Mouse (Mus musculus) liver, embryonic 14.5 days (tissue): ENCODE results near the gene Srpk2. TPM values are rescaled to one million over a fixed set of nuclear protein-coding genes. Genes with fewer than 3 reads are reported as not detected.
"Not testable (repeated sequence)": the region's sequence is repeated elsewhere in the genome, so short reads cannot be mapped to it uniquely, and the experiment has no call there.

Source experiments
- ATAC-seq: fragments of 200-750 bp; cut with Nextera tagmentation; 2 replicates; pipeline ENCODE4 v1.8.0; 2017; ENCODE audit warnings: moderate number of reproducible peaks, mild to moderate bottlenecking, moderate library complexity; ENCODE audit not compliant: insufficient read depth
- DNase-seq, 3 experiments: peaks; one replicate each; pipeline ENCODE4 v3.0.0-alpha.2; 2012 to 2013; ENCODE audit warnings: low read depth in 3 of 3, low spot score in 3 of 3
- H3K27ac ChIP-seq: fragments of 300-500 bp; sonication (generic); 2 replicates; pipeline ENCODE4 v1.5.1; 2014; ENCODE audit warnings: moderate library complexity, mild to moderate bottlenecking, control low read depth, inconsistent platforms
- H3K27me3 ChIP-seq: fragments of 300-500 bp; sonication (generic); 2 replicates; pipeline ENCODE4 v1.6.1; 2014; ENCODE audit warnings: mild to moderate bottlenecking, low read length, moderate library complexity; ENCODE audit not compliant: control insufficient read depth, insufficient read depth
- H3K36me3 ChIP-seq: fragments of 300-500 bp; sonication (generic); replicated peaks from 2 replicates; pipeline ENCODE4 v1.6.1; 2014; ENCODE audit warnings: low read depth; ENCODE audit not compliant: control insufficient read depth, insufficient read depth
- H3K4me1 ChIP-seq, 2 experiments: fragments of 200-500 bp in 1 of 2; fragments of 300-500 bp in 1 of 2; sonication (generic) in 1 of 2; replicated peaks; 2 replicates each; pipeline ENCODE4 v1.6.1; 2012 to 2014; ENCODE audit warnings: antibody characterized with exemption in 1 of 2, inconsistent platforms in 1 of 2, low read length in 1 of 2; ENCODE audit not compliant: control insufficient read depth in 2 of 2, insufficient read depth in 2 of 2
- H3K4me2 ChIP-seq: fragments of 300-500 bp; sonication (generic); 2 replicates; pipeline ENCODE4 v1.6.1; 2014; ENCODE audit warnings: low read depth, mild to moderate bottlenecking, control low read depth, moderate library complexity
- H3K4me3 ChIP-seq, 2 experiments: fragments of 200-500 bp in 1 of 2; fragments of 300-500 bp in 1 of 2; sonication (generic) in 1 of 2; 2 replicates each; pipeline ENCODE4 v1.5.1; 2012 to 2014; ENCODE audit warnings: low read depth in 2 of 2, low read length in 2 of 2, mild to moderate bottlenecking in 2 of 2, control low read depth in 1 of 2, inconsistent platforms in 1 of 2, moderate library complexity in 1 of 2; ENCODE audit not compliant: insufficient read depth in 1 of 2
- H3K9ac ChIP-seq: fragments of 300-500 bp; sonication (generic); replicated peaks from 2 replicates; pipeline ENCODE4 v1.6.1; 2014; ENCODE audit warnings: mild to moderate bottlenecking, control low read depth, moderate library complexity
- H3K9me3 ChIP-seq: fragments of 300-500 bp; sonication (generic); 2 replicates; pipeline ENCODE4 v1.6.1; 2016; ENCODE audit warnings: low read length, mixed read lengths; ENCODE audit not compliant: control insufficient read depth
- CTCF ChIP-seq: IDR thresholded peaks from 2 replicates; pipeline ENCODE4 v1.5.1; 2016; ENCODE audit warnings: antibody characterized with exemption, low read depth, control low read depth
- EP300 ChIP-seq: IDR thresholded peaks from 2 replicates; pipeline ENCODE4 v1.6.1; 2016; ENCODE audit warnings: antibody characterized with exemption, low read depth
- WGBS: fragments of 180-500 bp; shearing (Covaris S2); extraction: QIAGEN DNeasy Blood & Tissue Kit; methylation state at CpG from one replicate; pipeline ENCODE4 v1.1.7; 2014; ENCODE audit not compliant: insufficient replicate concordance; 5-methylcytosine and 5-hydroxymethylcytosine counted together
- polyA plus RNA-seq, 2 experiments: library from polyadenylated mRNA; depleted of rRNA in 1 of 2; stranded (reverse) in 1 of 2; unstranded in 1 of 2; fragments of >200 nt; fragmentation: Nextera tagmentation in 1 of 2; extraction: Ambion mirVana in 1 of 2; gene quantifications; 2 replicates each; pipeline versions ENCODE4 v1.2.1 to v1.2.3; 2012 to 2014

Gene Srpk2
- polyA plus RNA-seq, 2 experiments: 3.2 to 5.4 TPM

DNA sequence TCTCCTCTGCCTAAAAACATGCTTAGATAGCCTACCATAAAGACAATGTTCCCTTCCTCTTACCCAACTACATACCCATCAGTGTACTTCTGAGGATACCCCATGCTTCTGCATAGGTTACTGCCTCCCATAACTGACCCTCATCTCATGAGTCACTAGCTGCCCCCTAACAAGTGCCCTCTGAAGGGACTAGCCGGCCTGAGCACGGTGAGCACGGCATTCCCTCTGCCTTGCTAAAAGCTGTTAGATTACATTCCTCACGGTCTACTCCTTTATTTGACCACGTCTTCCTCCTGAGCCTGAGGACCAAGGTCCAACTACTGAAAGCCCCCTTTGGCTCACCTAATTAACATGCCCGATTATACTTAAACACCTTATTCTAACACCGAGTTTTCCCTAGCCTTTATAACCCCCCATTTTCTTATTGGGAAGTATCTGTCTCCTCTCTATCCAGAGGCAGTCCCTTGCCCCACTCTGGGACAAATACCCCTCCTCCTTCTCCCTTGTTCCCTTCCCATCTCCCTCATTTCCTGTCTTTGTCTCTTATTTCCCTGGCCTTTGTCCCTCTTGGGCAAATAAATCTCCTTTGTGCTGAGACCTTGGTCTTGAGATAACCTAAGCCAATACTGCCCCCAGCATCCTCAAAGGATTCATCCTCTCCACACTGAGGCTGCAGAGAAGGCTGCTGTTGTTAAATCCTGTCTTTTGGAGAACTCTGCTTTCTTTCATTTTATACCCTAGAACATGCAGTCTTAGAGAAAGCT is 128.2 kb downstream of the Srpk2 start:
- Histone ChIP-seq H3K27ac (no peak overlapping the region), H3K4me2 (no peak overlapping the region), H3K4me3 (no peak overlapping the region), H3K9me3 (no peaks in the 10 kb centered on the region), H3K9ac (no peak overlapping the region), H3K4me1 (peaks cover 3 to 12% of the 10 kb centered on the region in 2 experiments; a peak in 3 of 4 replicates), H3K36me3 (no peaks in the 10 kb centered on the region), H3K27me3 (no peaks in the 10 kb centered on the region)
- no peak for TF ChIP-seq EP300
- no peak for ATAC-seq
- WGBS: 69% methylated on average over 7 of the region's 7 CpGs
- no peak for DNase-seq

- peak in 1 of 3 experiments; percentile 31 for DNase-seq
- not testable (repeated sequence) for H3K36me3 ChIP-seq, H3K27me3 ChIP-seq, H3K9me3 ChIP-seq, H3K4me3 ChIP-seq, H3K9ac ChIP-seq
- peak; percentile 83 for ATAC-seq
- H3K4me2 ChIP-seq: peak overlapping the region; percentile 36
- TF ChIP-seq EP300: peak; percentile 56
- H3K27ac ChIP-seq: peak overlapping the region; percentile 35; the same call in 1 of the 2 replicates
- H3K4me1 ChIP-seq: peaks cover 3 to 12% of the 10 kb centered on the region in 2 experiments; a peak in 3 of 4 replicates
- 34% methylated on average over 3 of the region's 3 CpGs for WGBS
These were observed 131.1 kb downstream of the Srpk2 start for GRCm38 (mm10) chr5:23553338-23553737.

GRCm38 (mm10) chr5:23551687-23552086 is 132.7 kb downstream of the Srpk2 start:
- H3K9ac ChIP-seq: no peak overlapping the region
- no peaks in the 10 kb centered on the region for H3K9me3 ChIP-seq
- no peak for DNase-seq
- no peak for TF ChIP-seq EP300
- no peak for TF ChIP-seq CTCF
- no peak for ATAC-seq
- no peak overlapping the region for H3K4me3 ChIP-seq
- 61% methylated on average over 5 of the region's 5 CpGs for WGBS
- H3K27ac ChIP-seq: no peak overlapping the region
- peaks cover 3 to 12% of the 10 kb centered on the region in 2 experiments; a peak in 3 of 4 replicates for H3K4me1 ChIP-seq
- no peak overlapping the region for H3K4me2 ChIP-seq
- H3K36me3 ChIP-seq: no peaks in the 10 kb centered on the region
- H3K27me3 ChIP-seq: no peaks in the 10 kb centered on the region

DNA sequence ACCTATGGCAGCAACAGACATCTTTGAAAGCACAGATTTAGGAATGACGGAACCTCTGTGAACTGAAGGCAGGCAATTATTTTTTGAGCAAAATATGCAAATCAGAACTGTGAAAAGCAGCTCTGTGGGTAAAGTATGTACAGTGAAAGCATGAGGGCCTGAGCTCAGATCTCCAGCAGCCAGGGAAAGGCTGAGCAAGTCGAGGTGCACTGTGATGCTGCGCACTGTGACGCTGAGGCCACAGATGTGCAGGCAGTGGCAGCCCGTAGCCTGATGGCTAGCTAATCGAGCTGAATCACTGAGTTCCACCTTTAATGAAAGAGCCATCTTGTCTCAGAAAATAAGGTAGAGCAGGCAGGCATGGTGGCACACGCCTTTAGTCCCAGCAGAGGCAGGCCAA is 148.7 kb downstream of the Srpk2 start:
- H3K9me3 ChIP-seq: no peaks in the 10 kb centered on the region
- no peak overlapping the region for H3K9ac ChIP-seq
- ATAC-seq (no peak), DNase-seq (no peak)
- H3K27ac ChIP-seq: no peak overlapping the region
- H3K36me3 ChIP-seq: no peaks in the 10 kb centered on the region
- H3K4me3 ChIP-seq: no peak overlapping the region
- H3K27me3 ChIP-seq: no peaks in the 10 kb centered on the region
- TF ChIP-seq EP300 (no peak), CTCF (no peak)
- WGBS: 74% methylated on average over 7 of the region's 7 CpGs
- no peaks in the 10 kb centered on the region for H3K4me1 ChIP-seq
- H3K4me2 ChIP-seq: no peak overlapping the region

GRCm38 (mm10) chr5:23531541-23532096 is 152.8 kb downstream of the Srpk2 start:
- Histone ChIP-seq H3K36me3 (no peaks in the 10 kb centered on the region), H3K4me1 (no peaks in the 10 kb centered on the region), H3K4me3 (no peak overlapping the region), H3K27me3 (no peaks in the 10 kb centered on the region), H3K9me3 (no peaks in the 10 kb centered on the region), H3K27ac (no peak overlapping the region), H3K4me2 (no peak overlapping the region), H3K9ac (no peak overlapping the region)
- ATAC-seq: no peak
- DNase-seq: no peak
- 74% methylated on average over 7 of the region's 7 CpGs for WGBS
- no peak for TF ChIP-seq EP300
- TF ChIP-seq CTCF: no peak
